Mouse (Mus musculus): ENCODE data around the gene Tlcd1.

Tlcd1 gene

GRCm38 (mm10) chr11:78204287-78204686 is 27.8 kb downstream of the Tlcd1 start:
- no peak for DNase-seq (ENCODE audit: low spot score in 2 of 2)

- DNase-seq (ENCODE audit: low spot score in 2 of 2), result no peak
Measured at GRCm38 (mm10) chr11:78205361-78206206, 29.1 kb downstream of the Tlcd1 start.

- DNase-seq (ENCODE audit: low spot score in 2 of 2), result no peak
Measured at GRCm38 (mm10) chr11:78207190-78207589, 30.7 kb downstream of the Tlcd1 start.

GRCm38 (mm10) chr11:78209886-78210285 is 33.4 kb downstream of the Tlcd1 start:
- no peak for DNase-seq (ENCODE audit: low spot score in 2 of 2)

- no peak for DNase-seq (ENCODE audit: low spot score in 2 of 2)
Measured at GRCm38 (mm10) chr11:78210615-78211014, 34.1 kb downstream of the Tlcd1 start.

- no peak for DNase-seq (ENCODE audit: low spot score in 2 of 2)
Measured at GRCm38 (mm10) chr11:78211513-78211912, 35.0 kb downstream of the Tlcd1 start.

- DNase-seq (ENCODE audit: low spot score in 2 of 2), result no peak
Measured at GRCm38 (mm10) chr11:78213086-78213817, 36.7 kb downstream of the Tlcd1 start.

- no peak for DNase-seq (ENCODE audit: low spot score in 2 of 2)
Measured at GRCm38 (mm10) chr11:78215709-78216317, 39.3 kb downstream of the Tlcd1 start.

GRCm38 (mm10) chr11:78223586-78223985 is 47.1 kb downstream of the Tlcd1 start:
- DNase-seq (ENCODE audit: low spot score in 2 of 2), result no peak
